Mouse (Mus musculus): ENCODE data around the gene Ppp4r3a.

The Ppp4r3a gene

GRCm38 (mm10) chr12:101028954-101029731, 54.4 kb downstream of the Ppp4r3a start, which contains the start of gene Ccdc88c:
Ccdc88c (minus strand) TSS chr12:101029056.
- no peak for DNase-seq (ENCODE audit: extremely low read depth, low read depth, low spot score)

GRCm38 (mm10) chr12:101028247-101028953, 55.1 kb downstream of the Ppp4r3a start:
- DNase-seq (ENCODE audit: extremely low read depth, low read depth, low spot score), result no peak

- no peak for DNase-seq (ENCODE audit: extremely low read depth, low read depth, low spot score)
These were observed 55.9 kb downstream of the Ppp4r3a start for GRCm38 (mm10) chr12:101027451-101028246.

GRCm38 (mm10) chr12:101026946-101027345, 56.6 kb downstream of the Ppp4r3a start:
- no peak for DNase-seq (ENCODE audit: extremely low read depth, low read depth, low spot score)

GRCm38 (mm10) chr12:101026518-101026917, 57.0 kb downstream of the Ppp4r3a start:
- no peak for DNase-seq (ENCODE audit: extremely low read depth, low read depth, low spot score)

GRCm38 (mm10) chr12:101026025-101026424, 57.5 kb downstream of the Ppp4r3a start:
- DNase-seq (ENCODE audit: extremely low read depth, low read depth, low spot score), result no peak

GRCm38 (mm10) chr12:101025379-101025778, 58.1 kb downstream of the Ppp4r3a start:
- DNase-seq (ENCODE audit: extremely low read depth, low read depth, low spot score), result no peak

- DNase-seq (ENCODE audit: extremely low read depth, low read depth, low spot score), result no peak
These were observed 58.7 kb downstream of the Ppp4r3a start for GRCm38 (mm10) chr12:101024824-101025223.

GRCm38 (mm10) chr12:101023143-101023542, 60.4 kb downstream of the Ppp4r3a start:
- DNase-seq (ENCODE audit: extremely low read depth, low read depth, low spot score), result no peak

- DNase-seq (ENCODE audit: extremely low read depth, low read depth, low spot score), result no peak
These were observed 61.1 kb downstream of the Ppp4r3a start for GRCm38 (mm10) chr12:101022353-101022752.

- no peak for DNase-seq (ENCODE audit: extremely low read depth, low read depth, low spot score)
These were observed 61.8 kb downstream of the Ppp4r3a start for GRCm38 (mm10) chr12:101021484-101022226.

GRCm38 (mm10) chr12:101020210-101021015, 63.1 kb downstream of the Ppp4r3a start:
- no peak for DNase-seq (ENCODE audit: extremely low read depth, low read depth, low spot score)

GRCm38 (mm10) chr12:101019443-101019842, 64.1 kb downstream of the Ppp4r3a start:
- no peak for DNase-seq (ENCODE audit: extremely low read depth, low read depth, low spot score)

GRCm38 (mm10) chr12:101019031-101019430, 64.5 kb downstream of the Ppp4r3a start:
- no peak for DNase-seq (ENCODE audit: extremely low read depth, low read depth, low spot score)

- DNase-seq (ENCODE audit: extremely low read depth, low read depth, low spot score), result no peak
These were observed 65.5 kb downstream of the Ppp4r3a start for GRCm38 (mm10) chr12:101017971-101018371.

- DNase-seq (ENCODE audit: extremely low read depth, low read depth, low spot score), result no peak
These were observed 67.0 kb downstream of the Ppp4r3a start for GRCm38 (mm10) chr12:101016412-101016928.

- no peak for DNase-seq (ENCODE audit: extremely low read depth, low read depth, low spot score)
These were observed 67.6 kb downstream of the Ppp4r3a start for GRCm38 (mm10) chr12:101015926-101016325.

- DNase-seq (ENCODE audit: extremely low read depth, low read depth, low spot score), result no peak
These were observed 68.3 kb downstream of the Ppp4r3a start for GRCm38 (mm10) chr12:101015165-101015560.

GRCm38 (mm10) chr12:101014549-101015164, 68.8 kb downstream of the Ppp4r3a start:
- no peak for DNase-seq (ENCODE audit: extremely low read depth, low read depth, low spot score)

Measured in fat pad, adult 2 months (tissue).